Mouse (Mus musculus) A20 (cell line): ENCODE measurements around the gene Maml2.

Experiments used
- DNase-seq: peaks from one replicate; pipeline ENCODE4 v3.0.0-alpha.2; 2011; ENCODE audit warnings: low read depth, low spot score

The Maml2 gene

DNA sequence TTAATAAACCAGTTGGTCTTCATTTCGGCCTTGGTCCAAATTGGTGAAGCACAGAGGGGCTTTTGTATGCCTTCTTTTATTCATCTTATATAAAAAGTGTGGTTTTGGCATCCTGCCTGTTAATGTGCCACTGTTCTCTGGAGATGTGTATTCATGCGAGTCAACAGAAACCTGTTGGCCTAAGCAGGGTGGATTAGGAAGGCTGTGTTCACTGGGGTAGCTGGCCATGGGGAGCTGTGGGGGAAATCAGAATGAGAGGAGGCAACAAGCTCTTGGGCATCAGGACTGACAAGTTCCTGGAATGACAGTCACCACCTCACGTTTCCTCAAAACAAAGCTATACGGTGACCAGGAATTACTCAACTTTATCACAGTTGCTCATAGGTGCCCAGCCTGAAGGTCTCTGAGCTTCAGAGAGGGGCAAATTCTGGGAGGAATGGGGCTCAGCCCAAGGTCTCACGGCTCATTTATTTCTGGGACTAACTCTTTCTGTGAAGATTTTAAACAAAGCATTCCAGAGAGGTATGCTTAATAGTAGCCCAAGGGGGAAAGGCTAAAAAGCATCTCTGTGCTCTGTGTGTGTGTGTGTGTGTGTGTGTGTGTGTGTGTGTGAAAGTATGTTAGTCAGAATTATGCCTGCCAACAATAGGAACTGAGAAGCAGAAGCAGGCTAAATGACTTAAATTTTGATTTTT lies 228.0 kb downstream of the Maml2 start:
- no peak for DNase-seq

DNA sequence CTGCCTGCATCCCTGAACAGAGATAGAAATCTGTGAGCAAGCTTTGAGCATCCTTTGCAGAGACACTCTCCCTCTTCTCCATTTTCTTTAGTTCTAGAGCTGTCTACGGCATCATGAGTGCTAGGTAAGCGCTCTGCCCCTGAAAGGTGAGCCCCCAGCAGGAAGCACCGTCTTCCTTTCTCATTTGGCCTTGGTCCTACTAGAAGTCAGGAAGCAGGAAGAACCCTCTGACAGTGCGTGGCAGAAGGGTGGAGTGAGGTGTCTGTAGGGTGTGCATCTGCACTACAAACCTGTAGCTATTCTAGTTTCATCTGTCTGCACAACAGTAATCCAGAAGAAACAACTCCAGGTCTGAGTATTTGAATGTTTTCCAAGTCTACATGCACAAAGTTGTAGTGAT lies 232.8 kb downstream of the Maml2 start:
- no peak for DNase-seq

DNA sequence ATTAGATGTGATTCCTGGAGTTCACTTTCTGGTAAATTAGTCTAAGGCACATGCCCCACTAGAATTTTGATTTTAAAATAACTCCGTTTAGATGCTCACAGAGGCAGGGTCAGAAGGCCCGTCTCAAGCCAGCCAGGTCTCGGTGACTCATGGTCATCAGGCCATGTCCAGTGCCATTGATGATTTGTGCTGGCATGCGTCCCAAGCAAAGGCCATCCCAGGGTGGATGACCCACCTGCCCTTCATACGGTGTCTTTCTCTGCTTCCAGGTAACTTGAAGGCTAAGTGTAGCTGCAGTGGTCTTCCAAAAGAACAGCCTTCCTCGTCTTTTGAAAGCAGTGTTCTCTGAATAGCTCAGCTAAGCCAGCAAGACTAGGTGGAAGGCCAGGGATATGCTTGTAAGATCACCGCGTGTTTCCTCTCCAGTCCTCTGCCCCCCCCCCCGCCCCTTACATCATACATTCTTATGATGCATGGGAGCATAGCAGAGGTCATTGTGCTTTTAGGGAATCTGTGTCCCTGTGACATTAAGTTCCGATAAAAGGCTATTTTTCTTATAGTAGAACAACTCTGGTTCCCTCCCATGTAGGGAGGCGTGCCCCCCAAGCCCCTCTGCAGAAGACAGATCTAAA lies 235.4 kb downstream of the Maml2 start:
- DNase-seq: no peak

DNA sequence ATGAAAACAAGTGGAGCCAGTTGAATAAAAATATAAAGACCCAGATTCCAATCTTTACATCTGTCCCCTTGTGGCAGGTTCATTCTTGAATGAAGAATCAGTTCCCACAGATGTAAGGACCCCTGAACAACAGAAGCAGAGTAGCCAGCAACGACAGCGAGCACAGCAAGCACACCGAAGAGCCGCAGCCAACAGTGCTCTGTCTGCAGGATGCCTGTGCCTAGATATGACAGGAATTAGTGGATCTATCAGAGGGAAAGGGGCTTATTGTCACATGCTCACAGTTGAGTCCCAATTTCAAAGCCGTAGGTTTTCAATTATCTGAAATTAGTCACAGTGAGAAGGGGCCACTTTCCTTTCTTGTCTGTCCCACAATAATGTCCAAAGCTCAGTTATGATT lies 238.0 kb downstream of the Maml2 start:
- DNase-seq: no peak

DNA sequence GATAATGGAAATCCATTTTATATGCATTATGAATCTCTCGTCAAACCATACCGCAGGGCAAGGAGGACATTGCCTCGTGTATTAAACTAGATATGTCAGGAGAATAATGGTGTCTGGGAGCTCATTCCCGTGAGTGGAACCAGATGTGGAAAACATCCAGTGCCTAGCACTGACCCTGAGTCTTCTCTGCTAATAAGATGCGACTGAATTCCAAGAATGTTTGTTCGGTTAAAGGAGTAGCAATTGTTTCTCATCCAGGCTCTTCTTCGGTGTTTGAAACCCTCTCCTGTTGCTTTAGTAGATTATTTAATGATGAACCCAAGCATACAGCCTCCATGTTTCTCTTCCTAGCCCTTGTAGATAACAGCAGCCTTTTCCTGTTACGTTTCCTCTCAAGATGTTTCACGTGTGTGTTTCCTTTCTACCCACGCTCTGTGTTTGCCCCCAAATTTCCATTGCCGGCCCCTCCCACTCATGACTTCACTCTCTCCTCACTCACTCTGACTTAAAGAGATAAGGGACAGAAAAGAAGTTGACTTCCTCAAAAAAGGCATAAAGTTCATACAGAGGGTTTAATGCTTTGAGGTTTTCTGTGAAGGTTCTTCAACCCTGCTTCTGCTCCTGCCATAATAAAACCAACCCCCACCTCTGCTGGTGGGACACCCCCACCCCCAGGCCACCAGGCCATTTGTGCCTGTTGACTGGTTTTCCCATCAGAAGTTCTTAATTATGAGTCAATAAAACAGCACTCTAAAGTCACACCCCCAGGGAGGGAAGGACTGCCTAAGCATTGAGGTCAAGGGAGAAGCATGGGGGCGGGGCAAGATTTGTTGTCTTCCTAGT lies 238.9 kb downstream of the Maml2 start:
- no peak for DNase-seq

DNA sequence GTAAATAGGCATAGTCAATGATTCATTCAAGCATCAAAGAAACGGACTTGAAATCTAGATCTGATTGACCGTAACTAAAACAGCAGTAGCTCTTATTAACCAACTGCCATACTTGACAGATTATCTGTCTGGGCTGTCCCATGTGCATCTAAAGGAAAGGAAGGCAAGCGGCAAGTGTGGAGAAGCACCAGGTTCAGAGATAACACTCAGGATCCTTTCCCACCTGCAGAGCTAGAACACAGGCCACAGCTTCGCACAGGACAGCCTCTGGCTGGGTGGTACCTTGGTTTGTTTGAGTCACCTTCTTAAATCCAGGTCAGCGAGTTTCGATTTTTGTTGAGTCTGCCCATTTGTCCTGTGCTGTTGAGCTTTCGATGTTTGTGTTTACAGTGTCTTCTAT lies 240.4 kb downstream of the Maml2 start:
- DNase-seq: no peak

DNA sequence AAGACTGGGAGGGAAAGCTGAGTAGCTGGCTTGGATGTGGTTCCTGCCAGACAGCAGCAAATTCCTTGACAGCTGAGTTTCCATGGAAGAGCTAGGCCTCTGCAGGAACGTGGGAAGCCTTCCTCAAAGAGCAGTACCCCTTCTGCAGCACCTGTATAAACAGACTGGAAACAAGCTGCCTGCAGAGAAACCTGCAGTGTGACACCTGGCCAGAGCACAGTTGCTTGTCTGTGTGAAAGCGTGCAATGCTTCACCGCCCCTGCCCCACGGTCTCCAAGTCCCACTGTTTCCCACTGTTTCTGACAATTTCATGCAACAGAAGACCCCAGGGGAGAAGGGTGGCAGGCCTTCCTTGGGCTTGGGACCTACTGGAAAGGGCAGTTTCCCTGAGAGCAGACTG lies 241.8 kb downstream of the Maml2 start:
- peak; percentile 56 for DNase-seq

DNA sequence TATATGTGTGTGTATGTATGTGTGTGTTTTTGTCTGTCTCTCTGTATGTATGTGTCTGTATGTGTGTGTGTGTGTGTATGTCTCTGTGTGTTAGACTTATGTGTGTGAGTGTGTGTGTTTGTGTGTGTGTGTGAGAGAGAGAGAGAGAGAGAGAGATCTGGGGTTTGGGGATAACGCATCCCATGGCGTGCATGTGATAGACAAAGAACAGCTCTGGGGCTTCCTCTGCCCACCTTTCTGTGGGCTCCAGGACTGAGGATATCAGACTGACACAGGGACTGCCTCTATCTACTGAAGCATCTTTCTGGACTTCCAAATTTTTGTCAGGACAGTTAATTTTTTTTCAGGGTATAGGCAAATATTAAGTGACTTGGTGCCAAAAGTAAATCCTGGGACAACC lies 242.5 kb downstream of the Maml2 start:
- DNase-seq: no peak

DNA sequence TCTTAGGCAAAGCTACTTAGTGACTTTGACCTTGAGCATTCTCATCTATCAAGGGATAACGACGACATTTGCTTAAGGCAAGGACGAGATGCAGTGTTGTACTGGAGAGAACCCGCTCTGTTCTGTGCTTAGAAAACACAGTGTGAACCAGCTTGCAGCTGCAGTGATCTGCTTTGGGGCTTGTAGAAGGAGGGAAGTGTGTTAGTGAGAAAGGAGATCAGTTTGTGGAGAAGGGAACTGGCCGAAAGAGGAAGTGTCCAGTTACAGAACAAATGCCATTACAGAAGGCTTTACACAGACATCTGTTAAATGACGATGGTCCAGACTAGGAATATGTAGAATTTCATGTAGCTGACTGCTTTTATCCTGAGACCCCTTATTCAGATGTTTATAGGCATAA lies 243.0 kb downstream of the Maml2 start:
- DNase-seq: peak; percentile 77

DNA sequence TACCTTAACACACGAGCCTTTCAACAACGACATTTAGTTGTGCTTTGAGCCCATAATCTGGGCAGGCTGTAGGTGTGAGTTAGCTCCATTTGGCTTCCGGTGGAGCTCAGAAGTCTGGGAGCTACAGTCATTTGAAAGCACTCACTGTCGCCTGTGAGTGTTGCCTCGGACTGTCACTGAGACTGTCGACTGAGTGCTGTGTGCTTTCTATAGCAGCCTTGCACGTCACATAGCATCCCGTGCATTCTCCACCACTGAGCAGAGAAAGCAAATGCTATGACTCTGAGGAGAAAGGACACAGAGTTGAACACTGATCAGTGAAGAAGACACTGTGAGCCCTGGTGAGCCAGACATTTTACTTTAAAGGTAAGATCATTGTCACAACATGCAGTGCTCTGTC lies 245.4 kb downstream of the Maml2 start:
- DNase-seq: no peak

DNA sequence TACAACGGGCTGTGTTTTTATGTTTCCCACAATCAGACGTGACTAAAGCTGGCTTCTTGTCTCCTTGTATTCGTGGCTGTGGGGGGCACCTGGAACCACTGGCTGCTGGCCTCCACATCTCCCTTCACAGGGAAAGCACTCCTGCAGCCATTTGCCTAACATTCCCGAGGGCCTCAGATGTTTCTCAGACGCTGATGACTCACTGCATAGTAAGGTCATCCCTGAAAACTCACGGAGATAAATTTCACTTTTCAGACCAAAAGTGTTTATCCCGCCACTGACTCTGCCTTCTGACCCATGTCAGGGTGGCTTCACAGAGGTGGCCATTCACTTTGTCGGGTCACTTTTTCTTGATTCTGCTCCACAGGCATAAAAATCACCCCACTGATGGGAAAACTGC lies 246.4 kb downstream of the Maml2 start:
- DNase-seq: no peak

DNA sequence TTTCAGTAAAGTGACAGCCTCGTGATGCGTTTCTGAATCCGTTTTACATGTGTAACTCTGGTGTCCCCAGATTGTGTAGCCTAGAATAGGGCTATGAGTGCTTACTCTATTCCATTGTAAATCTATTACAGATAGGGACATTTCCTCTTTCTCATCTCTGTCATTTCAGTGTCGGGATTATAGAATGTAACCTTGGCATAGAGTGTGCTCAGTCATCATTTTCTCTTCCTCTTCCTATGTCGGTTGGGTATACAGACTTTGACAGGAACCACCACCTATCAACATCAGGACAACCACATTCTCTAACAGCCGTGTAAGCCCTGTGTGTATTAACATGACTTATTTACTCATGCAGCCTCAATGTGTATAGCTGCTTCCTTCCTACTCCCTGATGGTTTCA lies 248.0 kb downstream of the Maml2 start:
- DNase-seq: no peak

DNA sequence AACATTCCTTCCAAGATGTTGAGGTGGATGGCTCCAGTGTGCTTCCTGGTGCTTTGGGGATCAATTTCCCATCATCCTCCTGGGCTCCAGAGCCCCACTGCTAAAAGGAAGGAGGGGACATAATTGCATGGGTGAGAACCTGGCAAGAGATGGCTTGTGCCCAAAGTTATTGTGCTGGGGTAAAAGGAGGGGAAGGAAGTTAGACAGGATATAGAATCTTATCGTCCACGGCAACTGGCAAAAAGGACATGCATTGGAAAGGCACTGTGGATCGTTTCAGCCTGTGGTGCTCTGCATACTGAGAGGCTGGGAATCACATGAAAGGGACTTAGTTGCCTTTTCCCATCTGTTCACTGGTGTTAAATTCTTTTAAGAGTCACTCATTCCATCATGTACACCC lies 252.2 kb downstream of the Maml2 start:
- no peak for DNase-seq

DNA sequence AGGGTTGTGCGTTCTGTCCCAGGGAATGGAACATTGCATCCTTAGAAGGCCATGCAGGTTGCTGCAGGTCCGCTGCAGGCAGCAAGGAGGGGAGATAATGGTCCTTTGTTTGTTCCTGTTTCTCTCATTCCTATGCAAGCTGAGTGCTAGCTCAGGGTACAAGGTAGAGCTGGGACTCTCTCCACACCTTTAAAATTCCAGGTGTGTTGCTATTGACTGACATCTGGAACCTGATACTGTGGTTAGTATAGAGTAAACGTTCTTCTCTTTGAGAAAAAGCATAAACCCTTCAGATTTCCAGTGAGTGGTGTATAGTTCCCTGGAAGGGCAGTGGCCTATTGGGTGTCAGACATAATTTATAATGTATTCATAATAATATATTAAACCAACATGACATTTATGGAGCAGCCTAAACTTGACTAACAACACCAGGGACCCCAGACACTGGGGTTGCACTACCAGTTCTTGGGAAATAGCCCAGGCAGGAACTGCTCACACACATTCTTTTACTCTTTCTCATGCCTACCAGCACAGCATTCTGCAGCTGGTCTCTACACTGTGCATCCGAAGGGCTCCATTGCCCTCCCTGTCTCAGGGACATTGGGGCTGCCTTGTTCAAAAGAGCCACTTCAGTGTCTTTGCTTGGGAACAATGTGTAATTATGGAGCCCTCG lies 254.8 kb downstream of the Maml2 start:
- no peak for DNase-seq

DNA sequence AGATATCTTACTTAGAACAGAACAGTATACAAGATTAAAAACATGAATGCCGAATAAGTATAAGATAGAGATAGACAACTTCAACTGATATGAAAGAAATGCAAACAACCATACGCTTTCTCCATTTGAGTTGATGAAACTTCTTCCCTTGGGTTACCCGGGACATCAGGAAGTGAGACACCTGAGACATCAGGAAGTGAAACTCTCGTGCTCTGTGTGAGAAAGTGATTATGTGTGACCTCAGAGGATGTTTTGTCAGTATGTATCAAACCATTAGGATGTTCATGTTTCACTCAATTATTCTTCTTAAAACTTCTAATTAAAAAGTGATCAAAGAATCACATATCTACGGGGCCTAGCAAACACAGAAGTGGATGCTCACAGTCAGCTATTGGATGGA lies 257.0 kb downstream of the Maml2 start:
- peak; percentile 78 for DNase-seq

DNA sequence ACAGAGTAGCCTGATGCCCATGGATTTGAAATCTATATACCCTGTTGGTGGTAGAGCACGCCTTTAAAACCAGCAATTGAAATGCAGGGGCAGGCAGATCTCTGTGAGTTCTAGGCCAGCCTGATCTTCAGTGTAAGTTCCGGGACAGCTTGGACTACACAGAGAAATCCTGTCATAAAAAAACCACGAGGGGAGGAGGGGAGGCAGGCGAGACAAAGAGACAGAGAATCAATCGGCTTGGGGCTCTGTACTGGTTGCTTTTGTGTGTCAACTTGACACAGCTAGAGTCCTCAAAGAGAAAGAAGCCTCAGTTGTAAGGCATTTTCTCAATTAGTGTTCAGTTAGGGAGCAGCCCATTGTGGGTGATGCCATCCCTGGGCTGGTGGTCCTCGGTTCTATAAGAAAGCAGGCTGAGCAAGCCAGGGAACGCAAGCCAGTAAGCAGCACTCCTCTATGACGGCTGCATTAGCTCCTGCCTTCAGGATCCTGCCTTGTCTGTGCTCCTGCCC lies 258.3 kb downstream of the Maml2 start:
- no peak for DNase-seq

DNA sequence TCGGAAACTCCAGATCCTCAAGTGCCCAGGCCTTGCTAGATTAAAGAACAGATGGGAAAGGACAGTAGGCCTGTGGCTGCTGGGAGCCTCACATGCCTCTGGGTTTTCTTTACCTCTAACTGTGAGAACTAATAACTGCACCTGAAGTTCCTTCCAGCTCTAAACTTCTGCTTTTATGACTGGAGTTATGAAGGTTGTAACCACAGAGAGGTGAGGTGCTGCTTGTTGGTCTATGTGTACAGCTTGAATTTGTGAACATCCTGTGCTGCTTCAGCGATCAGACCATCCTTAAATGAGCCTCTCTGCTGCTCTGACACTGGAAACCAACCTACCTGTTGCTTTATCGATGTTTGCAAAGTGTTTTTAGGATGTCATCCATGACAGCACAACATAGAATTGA lies 258.9 kb downstream of the Maml2 start:
- DNase-seq: peak; percentile 52

DNA sequence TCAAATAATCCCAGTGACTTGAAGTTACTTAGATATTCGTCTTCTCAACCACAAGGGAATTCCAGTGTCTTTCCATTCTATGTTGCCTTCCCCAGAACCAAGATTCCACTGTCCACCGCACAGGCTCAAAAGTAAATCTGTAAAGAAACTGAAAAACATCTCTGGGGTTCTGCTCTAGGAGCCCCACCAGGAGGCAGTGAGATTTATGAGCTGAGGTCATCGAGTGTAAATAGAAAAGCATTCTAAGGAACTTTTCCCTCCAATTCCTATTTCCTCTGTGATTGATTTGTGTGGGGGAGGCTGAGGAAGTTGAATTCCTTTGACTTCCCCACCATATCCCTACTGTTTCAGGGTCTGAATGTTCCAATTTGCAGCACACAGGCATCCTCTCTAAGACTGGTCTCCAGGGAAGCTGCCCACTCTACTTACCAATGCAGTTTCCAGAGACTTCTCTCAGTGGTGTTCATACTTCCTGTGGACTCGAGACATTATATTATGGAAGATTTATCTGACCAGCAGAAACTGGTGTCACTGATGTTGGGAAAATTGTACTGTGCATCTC lies 261.1 kb downstream of the Maml2 start:
- DNase-seq: no peak

DNA sequence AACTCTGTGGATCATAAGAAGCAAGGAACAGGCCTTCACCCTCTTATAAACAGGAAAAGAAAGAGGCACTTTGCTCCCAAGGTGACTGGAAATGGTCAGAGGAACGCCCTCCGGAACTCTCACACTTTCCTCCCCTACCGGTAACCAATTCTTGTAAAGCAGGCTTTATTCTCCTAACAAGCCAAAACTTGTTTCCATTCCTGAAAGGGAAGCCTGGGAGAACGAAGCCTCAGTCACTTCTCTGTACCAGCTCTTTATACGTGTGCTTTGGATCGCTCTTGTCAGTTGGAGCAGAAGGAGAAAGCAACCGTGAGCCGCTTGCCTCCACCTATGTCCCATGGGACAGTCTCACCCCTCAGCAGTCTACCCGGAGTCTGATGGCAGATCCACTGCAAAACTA lies 262.9 kb downstream of the Maml2 start:
- no peak for DNase-seq

DNA sequence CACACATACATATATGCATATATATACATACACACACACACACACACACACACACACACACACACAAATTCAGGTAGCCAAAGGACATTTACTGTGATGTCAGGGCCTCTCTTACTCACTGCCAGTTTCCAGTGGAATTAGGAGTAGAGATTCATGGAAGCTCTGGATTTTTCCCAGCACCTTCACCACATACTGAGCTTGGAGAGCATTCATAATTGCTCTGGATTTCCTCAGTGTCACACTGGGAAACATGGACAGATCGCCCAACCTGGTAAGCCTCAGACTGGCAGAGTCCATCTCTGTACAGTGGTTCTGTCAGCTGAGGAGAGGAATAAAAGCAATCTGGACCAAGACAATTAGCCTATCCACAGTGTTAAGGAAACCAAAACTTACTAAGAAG lies 263.6 kb downstream of the Maml2 start:
- DNase-seq: no peak

DNA sequence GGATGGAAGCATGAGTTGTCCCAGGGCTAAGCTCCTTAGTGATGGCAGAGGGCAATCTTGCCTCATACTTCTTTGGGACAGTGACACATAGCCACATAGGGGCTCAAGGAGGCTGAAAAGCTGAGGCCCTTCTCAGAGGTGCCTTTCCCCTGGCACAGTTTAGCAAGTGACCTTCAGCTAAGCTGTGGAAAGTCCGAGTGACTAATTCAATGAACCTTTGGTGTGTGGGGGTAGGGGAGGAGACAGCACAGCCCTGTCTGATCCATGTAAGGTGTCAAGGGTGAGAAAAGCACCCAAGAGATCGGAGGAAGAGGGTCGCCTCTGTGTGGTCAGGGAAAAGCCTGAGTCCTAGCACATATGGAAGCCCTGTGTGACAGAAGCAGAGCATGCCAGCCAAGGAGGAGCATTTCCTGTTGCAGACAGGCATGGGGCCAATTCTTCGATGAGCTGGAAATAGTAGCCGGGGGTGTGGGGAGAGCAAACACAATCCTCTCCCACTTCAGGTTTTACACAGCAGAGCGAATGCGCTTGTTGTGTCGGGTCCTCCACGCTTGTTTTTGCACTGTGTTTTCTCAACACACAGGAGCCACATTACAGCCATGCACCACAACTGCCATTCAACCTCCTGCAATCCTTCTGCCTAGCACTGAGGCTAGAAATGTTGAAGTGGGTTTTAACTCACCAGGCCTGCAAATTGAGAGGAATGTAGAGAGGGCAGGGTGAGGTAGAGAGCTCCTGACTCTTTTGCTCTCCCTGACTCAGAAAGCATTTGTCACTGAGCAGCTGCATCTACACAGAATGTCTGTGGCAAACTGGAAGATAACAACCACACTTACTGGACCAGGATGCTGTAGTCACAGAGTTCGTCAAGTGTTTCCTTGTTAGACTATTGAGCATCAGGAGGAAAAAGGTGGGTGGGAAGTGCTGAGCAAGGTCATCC lies 266.0 kb downstream of the Maml2 start:
- DNase-seq: no peak
